Mouse (Mus musculus) thymus, postnatal 10 days (tissue): ENCODE results near the gene Prss40.
"Not testable (repeated sequence)": the region's sequence is repeated elsewhere in the genome, so short reads cannot be mapped to it uniquely, and the experiment has no call there.

Source experiments
- DNase-seq, 2 experiments: peaks; one replicate each; pipeline ENCODE4 v3.0.0; 2021; ENCODE audit warnings: low spot score in 2 of 2

The Prss40 gene

DNA sequence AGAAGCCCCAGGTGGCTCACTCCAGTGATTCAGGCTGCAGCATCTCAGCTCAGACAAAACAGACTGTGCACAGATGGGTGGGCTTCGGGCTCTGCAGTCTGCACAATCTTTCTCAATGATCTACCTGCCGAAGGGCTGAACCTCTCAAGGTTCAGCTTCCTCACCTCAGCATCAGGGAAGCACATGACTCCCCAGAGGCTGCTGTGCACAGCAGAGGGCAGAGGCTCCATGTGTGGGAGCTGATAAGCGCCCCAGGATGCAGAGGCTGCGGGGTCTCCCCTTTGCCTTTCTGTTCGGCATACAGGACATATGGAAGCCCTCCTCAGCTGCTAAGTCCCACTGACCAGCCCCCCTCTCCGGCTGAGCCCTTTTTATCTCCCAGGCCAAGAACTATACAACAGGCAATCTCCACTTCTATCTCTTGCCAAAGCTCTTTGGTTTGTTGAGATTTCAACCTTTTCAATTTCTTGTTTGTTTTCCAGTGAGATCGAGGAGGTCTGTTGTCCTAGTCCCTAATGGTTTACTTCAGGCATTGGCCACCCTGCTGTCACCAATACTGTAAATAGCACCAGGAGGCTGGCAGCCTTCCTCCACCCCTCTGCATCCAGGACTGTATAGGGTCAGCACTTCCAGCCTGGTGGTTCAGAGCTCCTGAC lies 25.6 kb downstream of the Prss40 start, which contains the start of gene Cfc1:
Gene Cfc1 (plus strand): TSS at position 606 of the 656 bp plus-strand sequence.
- not testable (repeated sequence) for DNase-seq

GRCm38 (mm10) chr1:34534574-34534973 lies 26.2 kb downstream of the Prss40 start:
- not testable (repeated sequence) for DNase-seq

GRCm38 (mm10) chr1:34523647-34524046 lies 37.1 kb downstream of the Prss40 start:
- DNase-seq, result no peak

DNA sequence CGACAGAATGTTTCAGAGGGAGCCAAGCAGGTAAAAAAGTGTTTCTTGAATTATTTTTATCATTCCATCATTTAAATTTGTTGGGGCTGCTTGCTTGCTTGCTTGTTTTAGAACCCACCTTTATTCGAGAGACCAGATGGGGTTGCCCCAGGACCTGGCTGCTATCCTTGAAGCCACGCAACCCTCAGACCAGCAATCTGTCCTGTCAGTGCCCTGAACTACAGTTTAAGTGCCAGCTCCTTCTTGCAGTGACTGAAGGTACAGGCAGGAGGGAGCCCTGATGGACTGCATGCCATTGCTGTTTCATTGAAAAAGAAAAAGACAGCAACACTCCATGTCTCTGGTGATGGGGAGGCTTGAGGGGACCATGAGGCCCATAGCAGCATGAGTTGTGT lies 37.9 kb downstream of the Prss40 start:
- DNase-seq, result no peak

GRCm38 (mm10) chr1:34522205-34522849 lies 38.4 kb downstream of the Prss40 start:
- no peak for DNase-seq

- DNase-seq, result peak in 1 of 2 experiments; percentile 15
Measured at GRCm38 (mm10) chr1:34518259-34518658, 42.5 kb downstream of the Prss40 start.

DNA sequence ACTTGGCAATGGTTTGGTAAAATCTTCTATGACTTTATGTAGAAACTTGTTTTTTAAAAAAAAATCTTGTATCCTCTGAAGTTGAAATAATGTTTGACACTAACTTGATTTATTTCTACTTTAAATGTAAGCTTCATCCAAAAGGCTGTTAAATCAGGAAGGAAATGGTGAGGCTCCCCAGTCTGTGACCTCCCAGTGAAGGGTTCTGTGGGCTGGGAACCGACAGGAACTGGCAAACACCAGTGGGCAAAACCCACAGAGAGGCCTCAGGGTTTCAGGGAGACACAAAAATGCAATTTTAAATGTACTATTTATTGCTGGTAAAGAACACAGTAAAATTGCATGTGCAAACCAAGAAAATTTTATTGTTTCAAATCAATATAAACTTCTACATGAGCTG lies 42.9 kb downstream of the Prss40 start:
- DNase-seq, result not testable (repeated sequence)

DNA sequence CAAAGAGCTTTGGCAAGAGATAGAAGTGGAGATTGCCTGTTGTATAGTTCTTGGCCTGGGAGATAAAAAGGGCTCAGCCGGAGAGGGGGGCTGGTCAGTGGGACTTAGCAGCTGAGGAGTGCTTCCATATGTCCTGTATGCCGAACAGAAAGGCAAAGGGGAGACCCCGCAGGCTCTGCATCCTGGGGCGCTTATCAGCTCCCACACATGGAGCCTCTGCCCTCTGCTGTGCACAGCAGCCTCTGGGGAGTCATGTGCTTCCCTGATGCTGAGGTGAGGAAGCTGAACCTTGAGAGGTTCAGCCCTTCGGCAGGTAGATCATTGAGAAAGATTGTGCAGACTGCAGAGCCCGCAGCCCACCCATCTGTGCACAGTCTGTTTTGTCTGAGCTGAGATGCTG lies 43.4 kb downstream of the Prss40 start:
- not testable (repeated sequence) for DNase-seq

- DNase-seq, result no peak
Measured at GRCm38 (mm10) chr1:34516595-34516994, 44.1 kb downstream of the Prss40 start.

DNA sequence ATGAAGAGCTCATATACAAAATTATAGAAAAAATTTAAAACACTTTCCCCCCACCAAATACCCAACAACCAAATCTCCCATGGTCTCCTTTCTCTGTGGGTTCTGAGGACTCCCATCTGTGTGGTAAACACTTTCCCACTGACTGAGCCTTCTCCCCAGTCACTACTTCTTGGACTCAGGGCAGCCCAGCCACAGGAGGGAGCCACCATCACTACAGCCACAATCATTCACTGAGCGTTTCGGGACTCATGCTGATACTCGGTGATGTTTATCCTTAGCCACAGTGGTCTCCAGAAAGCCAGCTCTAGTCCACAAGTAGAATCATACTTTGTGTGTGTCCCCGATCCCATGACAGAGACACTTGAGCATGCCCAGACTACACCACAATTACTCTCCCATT lies 47.7 kb downstream of the Prss40 start:
- DNase-seq, result no peak

- DNase-seq, result peak; percentile 23 to 65
Measured at GRCm38 (mm10) chr1:34511027-34511426, 49.7 kb downstream of the Prss40 start.

DNA sequence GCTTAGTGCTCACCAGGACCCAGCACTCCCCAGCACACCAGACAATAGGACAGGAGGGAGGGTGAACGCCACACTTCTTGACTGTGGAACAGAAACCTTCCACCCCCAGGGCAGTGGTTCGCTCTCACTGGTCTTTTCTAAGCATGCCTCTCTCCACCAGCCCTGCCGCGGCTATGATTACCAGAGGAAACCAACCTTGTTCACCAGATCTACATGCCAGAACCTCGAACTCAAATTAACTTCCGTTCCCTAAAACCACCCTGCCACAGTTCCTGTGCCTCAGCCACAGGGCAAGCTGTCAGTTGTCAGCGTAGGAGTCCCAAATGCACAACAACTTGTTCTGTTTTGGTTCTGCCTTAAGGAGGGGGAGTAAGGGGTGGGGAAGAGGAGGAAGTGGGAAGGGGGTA lies 50.2 kb downstream of the Prss40 start:
- peak; percentile 16 to 33 for DNase-seq

- DNase-seq, result no peak
Measured at GRCm38 (mm10) chr1:34507986-34508385, 52.8 kb downstream of the Prss40 start.

GRCm38 (mm10) chr1:34505970-34506551 lies 54.7 kb downstream of the Prss40 start:
- no peak for DNase-seq

DNA sequence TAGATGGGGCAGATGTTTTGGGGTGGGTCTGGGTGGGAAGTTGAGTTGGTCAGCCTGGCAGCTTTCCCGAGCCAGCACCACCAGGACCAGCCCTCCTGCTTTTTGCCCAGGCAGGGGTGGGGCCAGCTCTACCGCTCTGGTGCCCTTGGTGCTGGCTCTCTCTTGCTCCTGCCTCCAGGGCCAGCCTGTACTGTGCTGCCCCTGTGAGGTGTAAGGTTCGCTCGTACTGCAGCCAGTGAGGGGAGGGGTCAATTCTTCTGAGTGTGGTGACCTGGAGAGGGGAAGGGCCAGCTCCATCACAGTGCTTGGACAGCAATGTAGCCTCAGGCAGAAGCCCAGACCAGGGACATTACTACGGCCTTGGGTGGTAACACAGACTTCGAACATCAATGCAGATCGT lies 55.4 kb downstream of the Prss40 start:
- DNase-seq, result no peak

DNA sequence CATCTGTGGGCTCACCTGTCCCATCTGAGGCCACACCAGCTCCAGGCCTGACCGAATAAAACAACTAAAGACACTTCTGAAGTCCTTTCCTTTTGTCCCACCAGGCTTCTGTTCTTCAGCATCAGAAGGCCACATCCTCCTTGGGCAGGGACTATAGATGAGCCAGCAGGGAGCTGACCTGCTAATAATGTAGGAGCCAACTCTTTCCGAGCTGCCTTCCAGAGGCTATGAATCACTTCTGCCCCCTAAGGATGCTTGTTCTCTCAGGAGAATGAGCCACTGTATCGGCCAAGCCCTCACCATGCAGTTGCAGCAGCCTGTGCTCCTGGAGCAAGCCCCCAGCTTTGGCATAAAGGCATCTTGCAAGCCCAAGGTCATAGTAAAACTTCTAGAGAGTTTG lies 57.8 kb downstream of the Prss40 start:
- DNase-seq, result no peak
